Mouse (Mus musculus): ENCODE results near the gene Shisal1.
A peak's percentile ranks its signal among the peaks of the same experiment; 100 is the strongest.

Gene Shisal1

DNA sequence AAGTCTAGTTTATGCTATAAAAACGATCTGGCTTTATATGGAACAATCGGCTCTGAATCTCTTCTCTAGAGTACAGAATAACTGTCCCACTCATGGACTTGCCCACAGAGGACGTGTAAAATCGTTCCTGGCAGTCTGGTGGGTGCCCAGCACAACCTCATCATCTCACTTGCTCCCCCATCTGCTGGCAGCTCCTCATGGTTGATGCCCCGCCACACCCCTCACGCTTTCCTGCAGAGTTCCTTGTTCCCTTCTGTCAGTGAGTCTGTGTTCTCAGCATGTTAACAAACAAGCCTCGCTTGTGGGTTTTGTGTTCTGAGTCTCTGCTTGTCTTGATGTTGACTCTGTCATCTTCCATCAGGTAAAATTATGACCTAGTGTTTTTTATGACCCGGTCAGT is 79.5 kb downstream of the Shisal1 start:
- no peak for DNase-seq

DNA sequence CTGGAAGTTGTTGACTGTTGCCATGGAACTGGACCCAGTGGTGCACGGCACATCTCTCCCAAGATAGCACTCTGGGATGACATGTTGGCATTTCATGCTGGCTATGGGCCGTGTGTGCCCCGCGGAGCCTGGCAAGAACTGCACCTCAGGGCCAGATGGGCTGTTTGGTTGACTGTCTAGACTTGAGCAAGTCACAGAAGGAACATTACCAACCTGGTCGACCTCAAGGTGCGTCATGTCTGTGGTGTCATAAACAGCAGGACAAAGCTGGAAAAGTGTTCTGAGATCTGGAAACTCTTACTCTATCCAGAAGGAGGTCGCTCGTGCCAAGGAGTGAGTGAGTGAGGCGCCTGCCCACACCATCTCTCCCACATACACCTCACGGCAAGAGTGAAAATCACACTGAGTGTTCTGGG is 80.3 kb downstream of the Shisal1 start:
- DNase-seq = peak; percentile 32

DNA sequence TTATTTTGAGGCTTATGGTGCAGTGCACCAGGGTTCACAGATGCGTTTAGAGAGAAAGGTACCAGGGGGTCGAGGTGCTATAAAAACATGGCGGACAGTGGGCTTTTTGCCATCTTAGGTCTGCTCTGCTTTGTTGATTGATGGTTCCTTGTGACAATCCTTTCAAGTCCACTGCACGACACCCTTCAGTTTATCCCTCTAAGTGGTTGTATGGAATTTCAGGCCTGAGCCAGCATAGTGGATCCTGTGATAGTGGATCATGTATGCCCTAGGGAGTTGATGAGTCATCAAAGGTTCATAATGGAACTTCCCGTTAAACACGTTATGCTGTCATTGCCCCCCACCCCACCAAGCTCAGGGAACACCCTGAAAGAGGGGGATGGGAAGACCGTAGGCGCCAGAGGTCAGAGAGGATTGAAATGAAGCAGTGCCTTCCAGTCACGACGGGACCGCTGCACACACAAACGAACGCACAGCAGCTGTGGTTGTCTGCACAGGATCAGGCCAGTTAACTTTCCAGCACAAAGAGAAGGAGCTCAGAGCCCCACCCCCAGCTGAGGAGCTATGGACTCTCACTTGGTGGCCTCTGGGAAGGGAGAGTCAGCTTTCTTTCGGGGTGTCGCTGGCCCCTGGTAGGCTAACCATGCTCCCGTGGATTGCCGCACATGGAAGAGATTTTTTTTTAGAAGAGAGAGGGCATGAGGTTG is 81.1 kb downstream of the Shisal1 start:
- DNase-seq = no peak

DNA sequence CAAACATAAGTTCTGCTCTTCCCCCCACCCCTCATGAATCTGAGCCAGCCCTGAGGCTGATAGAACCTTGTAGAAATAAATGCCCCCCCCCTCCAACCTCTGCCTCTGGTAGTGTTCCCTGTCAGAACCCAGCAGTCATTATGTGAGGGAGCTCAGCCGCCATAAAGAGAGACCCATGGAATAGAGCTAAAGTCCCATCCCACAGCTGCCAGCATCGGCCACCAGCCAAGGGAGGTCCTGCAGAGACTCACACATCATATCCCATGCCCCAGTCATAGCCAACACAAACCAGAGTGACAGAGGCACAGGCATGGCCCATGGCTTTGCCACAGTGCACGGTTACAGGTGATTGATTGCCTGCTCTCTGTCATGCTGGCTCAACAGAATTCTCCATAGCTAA is 82.2 kb downstream of the Shisal1 start:
- no peak for DNase-seq

DNA sequence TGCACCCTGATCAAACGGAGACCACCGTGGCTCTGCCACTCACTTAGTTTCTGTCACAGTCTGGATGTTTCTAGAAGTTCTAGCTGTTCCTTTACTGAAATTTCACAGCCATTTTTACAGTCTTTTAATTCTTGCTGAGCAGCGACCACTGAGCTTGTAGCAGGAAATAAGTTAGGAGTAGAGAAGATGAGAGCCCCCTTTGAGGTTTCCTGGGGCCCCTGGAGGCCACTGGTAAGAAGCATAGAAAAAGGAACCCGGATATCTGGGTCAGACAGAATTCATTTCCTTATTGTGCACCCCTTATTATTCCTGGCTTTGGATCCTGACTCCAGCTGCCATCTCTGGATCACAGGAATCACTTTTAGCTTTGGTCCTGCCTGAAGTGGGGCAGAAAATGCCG is 91.8 kb downstream of the Shisal1 start:
- DNase-seq = no peak

DNA sequence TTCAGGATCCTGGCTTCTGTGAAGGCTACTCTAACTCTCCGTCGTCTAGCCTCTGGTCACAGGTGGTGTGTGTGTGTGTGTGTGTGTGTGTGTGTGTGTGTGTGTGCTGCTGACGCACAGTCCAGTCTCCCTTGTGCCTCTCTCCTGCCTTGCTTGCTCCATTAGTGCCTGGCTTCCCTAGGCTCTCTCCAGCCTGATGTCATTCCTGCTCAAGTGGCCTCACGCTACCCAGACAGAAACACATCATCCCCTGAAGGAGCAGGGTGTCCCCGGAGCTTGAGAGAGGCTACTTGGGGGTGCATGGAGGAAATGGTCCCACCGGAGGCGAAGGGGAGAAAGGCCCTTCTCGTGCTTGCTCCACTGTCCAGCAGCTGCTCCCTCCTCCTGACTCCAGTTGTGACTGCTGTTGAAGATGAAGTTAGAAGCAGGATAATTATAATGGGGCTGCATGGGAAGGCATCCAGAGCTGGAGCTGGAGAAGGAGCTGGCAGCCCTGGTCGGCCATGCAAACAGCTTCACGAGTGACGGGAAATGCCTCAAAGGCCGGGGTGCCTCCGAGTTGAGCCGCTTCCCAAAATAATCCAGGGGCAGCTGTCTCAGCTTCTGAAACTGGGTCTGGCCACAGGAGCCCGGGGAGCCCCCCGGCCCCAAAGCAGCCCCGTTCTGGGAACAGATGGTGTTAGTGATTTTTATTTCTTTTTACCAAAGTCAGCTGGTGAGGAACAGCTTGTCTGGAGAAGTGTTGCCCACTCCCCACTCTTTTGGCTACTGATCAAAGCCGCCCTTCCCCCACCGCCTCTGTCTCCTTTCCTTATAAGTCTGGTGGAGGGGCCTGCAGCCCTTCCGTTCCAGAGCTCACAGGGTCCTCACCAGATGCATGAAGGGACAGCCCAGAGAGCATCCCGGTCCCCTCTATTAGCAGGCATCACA is 94.7 kb downstream of the Shisal1 start:
- DNase-seq = no peak

DNA sequence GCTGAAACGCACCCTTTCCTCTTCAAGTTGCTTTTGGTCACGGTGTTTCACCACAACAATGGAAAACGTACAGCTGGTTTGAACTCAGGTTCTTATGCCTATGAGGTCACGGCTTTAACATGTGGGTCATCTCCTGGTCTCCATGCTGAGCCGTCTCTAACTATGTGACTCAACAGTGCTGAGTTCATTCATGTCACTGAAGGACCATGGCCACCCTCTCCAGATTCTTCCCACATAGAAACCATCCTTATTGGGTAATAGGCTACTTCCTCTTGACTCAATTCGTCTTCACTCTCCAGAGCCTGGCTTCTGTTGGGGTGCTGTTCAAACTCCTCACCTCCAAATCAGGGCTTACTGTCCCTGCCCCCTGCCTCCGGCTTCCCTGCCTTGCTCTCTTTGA is 95.6 kb downstream of the Shisal1 start:
- no peak for DNase-seq

DNA sequence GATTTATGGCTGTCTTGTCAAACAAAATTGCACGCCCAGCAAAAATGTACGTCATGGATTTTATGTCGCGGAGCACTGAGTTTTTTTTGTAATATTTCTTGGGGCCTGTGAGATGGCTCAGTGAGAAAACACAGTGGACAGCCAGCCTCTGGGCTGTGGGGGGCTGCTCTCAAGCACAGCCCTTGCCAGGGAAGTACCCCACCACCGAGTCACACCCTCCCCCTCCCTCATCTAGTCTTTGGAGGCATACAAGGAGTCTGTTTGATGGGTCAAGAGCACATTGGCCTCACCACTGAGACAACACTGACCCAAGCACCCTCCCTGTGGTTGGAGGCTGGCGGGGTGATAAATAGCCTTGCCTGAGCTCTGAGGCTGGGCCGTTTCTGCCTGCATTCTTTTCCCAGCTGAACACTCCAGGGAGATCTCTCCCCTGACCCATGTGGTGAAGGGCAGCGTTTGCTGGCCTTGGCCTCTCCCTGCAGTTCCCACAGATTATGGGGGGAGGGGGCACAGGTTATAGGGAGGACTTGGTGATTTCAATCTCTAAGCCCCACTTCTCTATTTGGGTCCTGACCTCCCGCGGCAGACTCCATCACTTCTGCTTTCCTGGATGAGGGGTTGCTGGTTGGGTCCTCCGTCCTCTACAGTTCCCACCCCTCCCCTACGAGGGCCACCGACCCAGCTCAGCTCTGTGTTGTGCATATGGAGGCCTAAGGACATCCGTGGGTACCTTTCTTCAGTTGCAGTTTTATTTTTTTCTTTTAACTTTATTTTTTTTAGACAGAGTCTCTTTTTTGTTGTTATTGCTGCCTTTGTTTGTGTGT is 96.8 kb downstream of the Shisal1 start:
- no peak for DNase-seq

DNA sequence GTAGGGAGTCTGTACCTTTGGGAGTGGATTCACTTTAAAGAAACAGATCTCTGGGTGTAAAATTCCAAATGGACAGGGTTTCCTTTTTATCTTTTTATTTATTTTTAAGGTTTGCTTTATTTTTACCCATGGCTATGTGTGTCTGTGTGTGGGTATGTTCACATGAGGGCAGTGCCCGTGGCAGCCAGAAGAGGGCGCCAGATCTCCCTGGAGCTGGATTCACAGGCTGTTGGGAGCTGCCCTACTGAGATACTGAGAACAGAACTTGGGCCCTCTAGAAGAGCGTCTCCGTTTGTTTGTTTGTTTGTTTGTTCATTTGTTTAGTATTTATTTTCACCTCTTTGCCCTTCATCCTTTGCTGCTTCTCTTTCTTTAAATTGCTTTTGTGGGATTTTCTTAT is 98.1 kb downstream of the Shisal1 start:
- DNase-seq = no peak

DNA sequence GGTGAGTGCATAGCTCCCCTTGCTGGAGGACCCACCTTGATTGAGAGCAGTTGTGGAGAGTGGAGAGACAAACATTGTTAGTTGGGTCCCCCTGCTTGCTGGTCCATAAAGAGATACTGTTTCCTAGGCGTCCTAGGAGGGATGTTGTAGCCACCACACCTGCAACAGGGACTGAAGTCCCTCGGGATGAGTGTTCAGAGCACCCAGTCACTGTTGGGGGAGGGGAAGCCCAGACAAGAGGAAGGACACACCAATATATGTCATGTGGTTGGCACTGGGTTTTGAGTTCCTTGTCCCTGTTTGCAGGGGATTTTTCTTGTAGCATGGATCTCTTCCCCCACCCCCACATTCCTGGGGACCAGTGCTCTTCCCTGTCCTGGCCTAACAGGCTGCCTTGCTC is 106.0 kb downstream of the Shisal1 start:
- DNase-seq = no peak

DNA sequence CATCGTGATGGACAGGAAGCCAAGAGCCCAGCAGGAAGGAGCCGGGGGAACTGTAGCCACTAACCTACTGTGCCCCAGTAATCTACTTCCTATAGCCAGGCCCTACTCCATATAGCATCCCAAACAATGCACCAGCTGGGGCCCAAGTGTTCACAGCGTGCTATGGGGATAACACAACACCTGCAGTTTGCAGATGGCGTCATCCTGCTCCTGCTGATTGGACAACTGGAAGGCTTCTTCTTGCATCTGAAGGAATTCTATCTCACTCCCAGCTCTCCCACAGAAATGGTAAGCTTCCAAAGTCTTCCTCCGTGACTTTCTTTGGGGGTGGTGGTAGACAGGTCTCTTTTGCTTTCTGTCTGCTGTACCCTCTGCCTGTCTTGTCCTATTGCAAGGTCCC is 109.3 kb downstream of the Shisal1 start:
- DNase-seq = no peak

DNA sequence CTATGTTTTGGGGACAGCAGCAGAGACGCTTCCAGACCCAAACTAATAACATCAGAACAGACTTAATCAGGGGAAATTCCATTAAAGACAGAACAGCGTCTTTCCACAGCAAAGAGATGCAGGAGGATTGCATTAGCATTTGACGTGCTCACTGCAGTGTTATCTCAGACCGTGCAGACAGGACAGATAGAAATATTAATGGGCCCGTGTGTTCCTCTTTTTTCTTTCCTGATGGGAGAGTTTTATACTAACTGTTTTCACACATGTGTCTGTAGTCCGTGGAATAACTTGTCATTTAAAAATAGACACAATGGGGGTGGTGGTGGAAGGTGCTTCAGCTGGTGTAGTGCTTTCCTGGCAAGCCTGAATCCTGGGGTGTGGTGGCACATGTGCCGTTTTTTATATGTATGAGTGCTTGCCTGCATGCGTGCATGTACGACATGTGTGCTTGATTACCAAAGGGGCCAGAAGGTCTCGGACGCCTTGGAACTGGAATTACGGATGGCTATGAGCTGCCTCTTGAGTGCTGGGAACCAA is 110.5 kb downstream of the Shisal1 start:
- no peak for DNase-seq

DNA sequence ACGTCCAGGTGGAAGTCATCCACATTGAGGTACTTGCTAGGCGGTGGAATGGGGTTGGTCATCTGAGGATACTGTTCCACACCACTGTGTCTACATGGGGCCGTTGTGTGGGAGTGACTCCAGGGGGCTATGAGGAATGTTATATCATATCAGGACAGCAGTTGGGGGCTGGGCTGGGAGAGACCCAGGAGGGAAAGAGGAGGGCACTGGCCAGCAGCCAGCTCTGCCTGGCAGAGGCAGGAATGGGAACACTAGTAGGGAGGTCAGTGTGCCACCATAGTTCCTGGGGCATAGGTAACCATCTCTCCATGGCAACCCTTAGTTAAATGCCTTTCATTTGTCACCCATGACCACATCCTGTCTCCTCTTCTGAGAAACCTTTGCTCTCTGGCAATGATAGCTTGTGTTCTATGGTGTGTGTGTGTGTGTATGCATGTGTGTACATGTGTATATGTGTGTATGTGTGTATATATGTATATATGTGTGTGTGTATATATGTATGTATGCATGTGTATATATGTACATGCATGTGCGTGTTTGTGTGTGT is 115.8 kb downstream of the Shisal1 start:
- DNase-seq = no peak

DNA sequence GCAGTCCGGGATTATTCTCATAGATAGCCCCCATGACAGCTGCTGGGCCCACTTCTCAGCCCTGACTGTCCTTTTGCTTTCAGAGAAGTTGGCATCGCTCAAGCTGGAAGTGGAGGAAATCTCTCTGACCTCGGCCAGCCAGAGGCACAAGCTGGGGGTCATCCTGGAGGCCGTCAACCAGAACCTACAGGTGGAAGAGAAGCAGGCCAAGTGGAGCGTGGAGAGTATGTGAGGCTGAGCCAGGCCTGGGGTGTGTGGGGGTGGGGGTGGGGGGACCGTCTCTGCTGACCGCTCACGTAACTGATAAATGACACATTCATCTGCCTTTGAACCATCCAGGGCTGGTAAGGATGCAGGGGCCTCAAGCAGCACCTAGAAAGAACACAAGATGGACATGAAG is 117.0 kb downstream of the Shisal1 start:
- DNase-seq = no peak

All from cerebellum, adult 11-12 months (tissue).